Mouse (Mus musculus): ENCODE data around the gene Zmynd8.

The Zmynd8 gene

DNA sequence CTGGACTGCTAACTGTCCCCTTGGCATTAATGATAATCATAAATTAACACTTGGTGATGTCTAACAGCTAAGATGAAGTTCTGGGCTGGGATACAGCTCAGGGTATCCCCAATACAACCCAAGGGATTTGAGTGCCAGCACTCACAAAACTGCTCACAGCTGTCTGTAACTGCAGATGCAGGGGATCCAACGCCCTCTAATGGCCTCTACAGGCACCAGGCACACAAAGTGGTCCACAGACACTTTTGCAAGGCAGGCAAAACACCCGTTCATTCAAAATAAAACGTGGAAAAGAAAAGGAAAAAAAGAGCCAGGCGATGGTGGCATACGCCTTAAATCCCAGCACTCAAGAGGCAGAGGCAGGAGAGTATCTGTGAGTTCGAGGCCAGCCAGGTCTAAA lies 658 bp upstream of the Zmynd8 start:
- DNase-seq (ENCODE audit: low read depth, low spot score), result no peak

DNA sequence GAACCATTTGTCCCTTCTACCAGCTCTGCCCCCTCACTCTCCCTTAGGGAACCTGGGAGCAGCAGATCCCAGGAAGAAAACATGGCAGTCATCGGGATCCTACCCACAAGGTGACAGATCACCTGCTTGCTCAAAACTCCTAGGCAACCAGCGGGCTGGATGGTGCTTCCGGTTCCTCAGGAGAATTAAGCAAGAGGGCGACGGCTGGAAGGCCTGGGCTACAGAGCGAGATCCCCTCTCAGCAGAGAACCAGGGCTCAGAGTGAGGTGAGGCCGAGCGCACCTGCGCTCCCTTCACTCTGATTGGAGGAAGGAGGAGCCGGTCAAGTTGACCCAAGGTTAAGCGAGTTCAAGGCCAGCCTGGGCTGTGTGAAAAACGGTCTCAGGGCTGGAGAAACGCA lies 2.6 kb downstream of the Zmynd8 start:
- no peak for DNase-seq (ENCODE audit: low read depth, low spot score)

GRCm38 (mm10) chr2:165895687-165896086 lies 3.1 kb downstream of the Zmynd8 start:
- DNase-seq (ENCODE audit: low read depth, low spot score), result no peak

GRCm38 (mm10) chr2:165894533-165894932 lies 4.3 kb downstream of the Zmynd8 start:
- DNase-seq (ENCODE audit: low read depth, low spot score), result no peak

DNA sequence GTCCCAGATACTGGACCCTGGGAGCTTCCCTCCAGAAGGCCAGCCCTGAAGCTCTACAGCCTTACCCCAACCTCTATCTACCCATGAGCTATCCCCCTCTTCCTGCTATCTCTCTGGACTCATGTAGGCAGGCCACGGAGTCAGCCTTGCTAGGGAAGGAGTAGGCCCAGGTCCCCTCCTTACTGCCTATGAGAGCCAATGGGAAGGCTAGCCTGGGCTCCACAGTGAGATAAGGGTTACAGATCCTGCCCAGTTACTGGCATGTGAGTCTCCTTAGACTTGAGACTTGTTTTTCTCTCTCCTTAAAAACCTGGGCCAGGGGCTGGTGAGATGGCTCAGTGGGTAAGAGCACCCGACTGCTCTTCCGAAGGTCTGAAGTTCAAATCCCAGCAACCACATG lies 5.6 kb downstream of the Zmynd8 start:
- no peak for DNase-seq (ENCODE audit: low read depth, low spot score)

DNA sequence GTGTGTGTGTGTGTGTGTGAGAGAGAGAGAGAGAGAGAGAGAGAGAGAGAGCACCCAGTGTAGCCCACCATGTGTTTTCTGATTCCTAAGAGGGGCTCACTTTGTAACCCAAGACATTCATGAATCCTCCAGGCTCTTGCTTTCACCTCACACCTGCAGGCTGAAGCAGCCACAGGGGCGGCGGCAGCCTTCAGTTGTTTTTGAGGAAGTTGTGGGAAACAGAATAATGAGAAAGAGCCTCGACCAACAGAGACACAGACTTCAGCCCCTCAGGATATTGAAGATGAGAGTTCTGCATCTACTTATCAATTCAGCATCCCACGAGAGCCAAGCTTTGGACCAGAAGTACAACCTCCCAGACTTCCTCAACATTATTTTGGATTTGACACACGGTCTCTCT lies 6.2 kb downstream of the Zmynd8 start:
- no peak for DNase-seq (ENCODE audit: low read depth, low spot score)

- DNase-seq (ENCODE audit: low read depth, low spot score), result no peak
Measured at GRCm38 (mm10) chr2:165890401-165890800, 8.4 kb downstream of the Zmynd8 start.

DNA sequence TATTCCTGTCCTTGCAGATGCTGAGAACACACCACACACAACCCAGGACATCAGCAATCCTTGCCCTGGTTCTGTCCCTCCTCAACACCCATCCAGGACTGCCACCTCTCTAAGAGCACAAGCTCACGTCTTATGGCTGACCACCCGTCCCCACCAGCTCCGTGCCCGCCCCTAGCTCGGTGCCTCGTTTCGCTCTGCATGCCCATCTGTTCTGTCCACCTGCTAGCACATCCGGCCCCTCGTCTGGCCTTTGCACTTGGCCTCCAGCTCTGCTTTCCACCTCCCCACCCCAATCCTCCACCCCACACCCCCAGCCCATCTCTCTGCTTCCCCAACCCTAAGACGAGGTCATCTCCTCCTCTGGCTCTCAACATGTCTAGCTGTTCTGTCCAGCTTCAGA lies 8.9 kb downstream of the Zmynd8 start:
- no peak for DNase-seq (ENCODE audit: low read depth, low spot score)

DNA sequence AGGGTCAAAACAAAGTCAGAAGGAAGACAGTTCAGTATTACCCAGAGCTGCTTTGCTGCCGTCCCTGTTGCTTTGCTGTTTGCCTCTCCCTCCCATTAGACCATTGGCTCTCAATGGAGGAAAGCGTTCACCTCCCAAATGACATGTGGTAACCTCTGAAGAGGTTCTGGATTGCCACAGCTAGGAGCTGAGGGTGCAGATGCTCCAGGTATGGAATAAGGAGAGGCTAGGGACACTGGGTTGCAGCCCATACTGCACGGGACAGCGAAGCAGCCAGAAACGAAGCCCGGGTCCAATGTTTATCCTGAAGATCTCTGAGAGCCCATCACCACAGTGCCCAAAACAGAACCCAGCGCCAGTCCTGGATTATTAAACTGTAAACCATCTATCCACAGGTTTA lies 9.6 kb downstream of the Zmynd8 start:
- DNase-seq (ENCODE audit: low read depth, low spot score), result no peak

- no peak for DNase-seq (ENCODE audit: low read depth, low spot score)
Measured at GRCm38 (mm10) chr2:165888813-165889221, 10.0 kb downstream of the Zmynd8 start.

DNA sequence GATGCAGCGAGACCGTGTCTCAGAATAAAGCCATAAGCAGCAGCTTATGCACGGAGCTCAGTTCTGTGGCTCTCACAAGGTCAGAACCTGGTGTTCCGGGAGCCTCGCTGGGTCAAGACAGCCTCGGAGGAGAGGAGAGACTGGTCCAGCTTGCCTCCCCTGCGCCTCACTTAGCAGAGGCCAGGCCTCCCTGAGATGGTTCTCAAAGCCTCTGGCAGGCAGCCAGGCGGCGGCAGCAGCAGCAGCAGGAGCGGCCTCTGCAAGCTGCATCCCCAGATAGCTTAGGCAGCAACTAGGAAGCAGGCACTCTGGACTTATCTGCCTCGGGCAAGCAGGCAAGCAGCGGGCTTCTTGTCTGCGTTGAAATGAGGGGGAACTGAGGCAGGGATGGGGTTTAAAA lies 10.4 kb downstream of the Zmynd8 start:
- peak; percentile 75 for DNase-seq (ENCODE audit: low read depth, low spot score)

DNA sequence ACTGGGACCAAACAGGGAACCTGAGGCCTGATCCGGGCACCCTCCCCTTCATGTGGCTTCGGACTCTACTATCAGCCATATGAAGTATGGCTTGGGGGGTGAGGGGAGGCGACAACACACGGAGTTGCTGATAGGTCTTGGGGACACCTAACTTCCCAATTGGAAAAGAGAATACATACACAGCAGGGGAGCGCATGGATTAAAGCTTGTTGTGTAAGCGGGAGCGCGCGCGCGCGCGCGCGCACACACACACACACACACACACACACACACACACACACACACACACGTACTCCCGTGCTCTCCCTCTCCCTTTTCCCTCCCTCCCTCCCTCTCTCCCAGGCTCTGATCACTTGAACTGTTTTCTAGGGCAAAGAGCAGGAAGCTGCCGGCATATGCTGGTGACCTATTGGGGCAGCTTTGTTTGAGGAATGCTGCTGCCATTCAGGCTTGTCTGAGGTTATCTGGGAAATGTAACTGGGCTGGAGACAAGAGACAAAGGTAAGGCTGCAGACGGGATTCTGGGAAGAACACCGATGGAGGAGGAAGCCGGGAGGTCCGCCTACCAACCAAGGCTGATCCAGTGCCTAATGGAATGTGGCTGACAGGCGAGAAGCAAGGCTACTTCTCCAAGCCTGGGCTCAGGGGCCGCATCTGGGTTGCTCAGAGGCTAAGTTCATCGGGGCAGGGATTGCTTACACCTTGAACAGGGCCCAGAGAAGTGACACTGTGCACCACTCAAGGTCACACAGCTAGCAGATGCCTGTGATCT lies 11.8 kb downstream of the Zmynd8 start:
- no peak for DNase-seq (ENCODE audit: low read depth, low spot score)

GRCm38 (mm10) chr2:165886482-165886856 lies 12.3 kb downstream of the Zmynd8 start:
- no peak for DNase-seq (ENCODE audit: low read depth, low spot score)

DNA sequence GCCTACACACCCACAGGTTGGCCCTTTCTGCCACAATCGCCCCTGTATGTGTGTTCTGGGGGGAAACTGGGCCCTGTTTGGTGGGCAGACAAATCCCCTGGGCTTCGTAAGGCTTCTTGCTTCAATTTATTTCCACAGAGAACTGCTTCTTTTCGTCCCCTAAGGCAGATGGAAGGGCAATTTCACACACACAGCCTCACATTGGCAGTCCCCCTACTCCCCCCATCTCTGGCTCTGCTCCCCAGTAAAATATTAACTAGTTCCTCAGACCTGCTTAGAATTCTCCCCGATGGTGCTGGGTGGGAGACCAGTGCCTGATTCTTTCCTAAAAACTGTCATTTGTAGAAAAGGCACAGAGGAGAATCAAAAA lies 12.9 kb downstream of the Zmynd8 start:
- no peak for DNase-seq (ENCODE audit: low read depth, low spot score)

DNA sequence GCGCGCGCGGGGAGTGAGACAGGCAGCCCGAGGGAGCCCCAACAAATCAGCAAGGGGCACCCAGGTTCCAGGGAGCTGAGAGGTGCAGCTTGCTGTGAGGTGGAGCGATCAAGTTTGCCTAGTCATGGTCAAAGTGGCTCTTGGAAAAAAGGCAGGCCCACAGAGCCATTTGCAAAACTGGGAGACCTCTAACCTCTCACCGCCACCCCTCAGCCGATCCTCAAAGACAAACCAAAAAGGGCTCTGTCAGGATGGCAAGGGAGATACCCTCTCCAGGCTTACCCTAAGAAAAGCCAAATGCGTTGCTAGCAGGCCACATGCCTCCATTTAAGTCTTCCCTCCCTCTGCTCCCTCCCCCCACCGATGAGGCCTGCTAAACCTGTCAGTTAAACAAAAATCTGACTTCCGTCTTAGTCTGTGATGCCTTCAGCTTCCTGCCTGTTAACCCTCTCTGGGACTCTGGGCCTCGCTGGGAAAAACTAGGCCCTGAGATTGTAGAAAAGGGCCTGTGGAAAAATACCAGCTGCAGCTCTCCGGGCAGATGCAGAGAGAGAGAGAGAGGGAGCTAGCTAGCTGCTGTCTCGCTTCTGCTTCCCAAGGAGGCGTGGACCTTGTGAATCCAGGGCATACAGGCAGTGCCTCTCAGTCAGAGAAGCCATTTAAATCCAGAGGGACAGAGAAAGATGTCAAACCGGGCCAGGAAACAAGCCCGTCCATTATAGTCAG lies 13.4 kb downstream of the Zmynd8 start:
- DNase-seq (ENCODE audit: low read depth, low spot score), result no peak

GRCm38 (mm10) chr2:165884577-165885224 lies 14.1 kb downstream of the Zmynd8 start:
- DNase-seq (ENCODE audit: low read depth, low spot score), result peak; percentile 95

GRCm38 (mm10) chr2:165883846-165884576 lies 14.8 kb downstream of the Zmynd8 start:
- DNase-seq (ENCODE audit: low read depth, low spot score), result no peak

DNA sequence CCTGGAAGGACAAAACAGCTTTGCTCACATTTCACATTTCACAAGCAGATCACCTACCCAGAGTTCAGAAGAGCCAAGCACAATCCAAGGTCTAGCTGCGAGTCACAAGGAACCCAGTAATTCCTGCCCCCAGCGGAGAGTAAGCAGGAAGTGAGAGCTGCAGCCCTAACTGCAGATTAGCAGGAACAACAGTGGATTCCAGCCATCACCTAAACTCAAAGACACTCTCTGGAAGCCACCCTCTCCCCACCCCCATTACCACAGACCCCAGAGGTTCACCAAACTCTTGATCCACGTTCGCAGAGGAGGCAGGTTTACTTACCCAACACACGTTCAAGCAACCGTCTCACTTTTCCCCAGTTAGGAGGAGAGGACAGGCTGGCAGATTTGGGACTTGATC lies 15.8 kb downstream of the Zmynd8 start:
- DNase-seq (ENCODE audit: low read depth, low spot score), result no peak

GRCm38 (mm10) chr2:165881585-165882431 lies 17.0 kb downstream of the Zmynd8 start:
- DNase-seq (ENCODE audit: low read depth, low spot score), result no peak

DNA sequence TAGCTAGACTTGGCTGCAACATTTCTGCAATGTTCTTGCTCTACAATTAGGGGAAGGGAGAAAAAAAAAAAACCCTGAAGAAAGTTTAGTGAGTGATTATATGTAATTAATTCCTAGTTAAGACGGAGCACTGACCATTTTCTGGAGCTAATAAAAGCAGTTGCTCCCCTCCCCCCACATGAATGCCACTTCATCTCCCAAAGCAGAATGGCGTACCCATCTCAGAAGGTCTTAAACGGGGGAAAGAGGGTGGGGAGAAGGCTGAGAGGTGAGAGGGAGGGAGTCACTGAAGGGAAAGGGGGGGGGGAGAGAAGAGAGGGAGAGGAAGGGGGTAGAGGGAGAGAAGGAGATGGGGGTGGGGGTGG lies 17.6 kb downstream of the Zmynd8 start:
- DNase-seq (ENCODE audit: low read depth, low spot score), result no peak

DNA sequence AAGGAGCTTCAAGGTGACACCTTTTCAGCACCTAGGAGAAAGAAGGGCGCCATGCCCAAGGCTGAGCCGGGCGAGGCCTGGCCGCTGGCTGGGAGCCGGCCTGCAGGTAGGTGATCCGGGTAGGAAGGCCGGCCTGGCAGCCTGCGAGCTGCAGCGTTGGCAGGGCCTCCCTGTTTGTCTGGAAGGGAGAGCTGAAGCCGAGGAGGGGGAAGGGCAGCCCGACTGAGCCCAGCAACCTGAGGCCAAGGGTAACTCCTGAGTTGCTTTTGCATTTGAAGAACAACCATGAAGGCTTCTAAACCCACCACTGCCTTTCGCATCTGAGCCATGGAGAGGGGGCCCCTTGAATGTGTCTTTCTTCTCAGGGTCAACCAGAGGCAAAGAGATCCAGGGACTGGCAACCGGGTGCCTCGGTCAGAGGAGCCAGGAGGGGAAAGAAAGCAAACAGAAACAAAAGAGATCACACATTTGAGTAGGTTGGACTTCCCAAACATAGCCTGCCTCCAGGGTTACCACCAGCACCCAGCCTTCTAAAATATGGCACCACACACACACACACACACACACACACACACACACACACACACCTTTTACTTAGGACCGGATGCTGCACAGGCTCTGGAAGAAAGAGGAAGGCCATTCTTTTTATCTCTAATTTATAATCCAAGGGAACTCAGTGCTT lies 18.2 kb downstream of the Zmynd8 start:
- DNase-seq (ENCODE audit: low read depth, low spot score), result no peak

Data from mesoderm, embryonic 11.5 days (tissue).